Mouse (Mus musculus) MEL (cell line): ENCODE data around the gene 3110021N24Rik. TPM values are rescaled to one million over a fixed set of nuclear protein-coding genes. Genes with fewer than 3 reads are reported as not detected.

Source experiments
- DNase-seq: peaks from one replicate; pipeline ENCODE4 v3.0.0; 2011; ENCODE audit warnings: low read depth, low spot score
- H3K27ac ChIP-seq: 2 replicates; pipeline ENCODE4 v1.5.1; 2012; ENCODE audit warnings: low read depth, mild to moderate bottlenecking, control low read depth, low read length, moderate library complexity; ENCODE audit not compliant: control insufficient read depth
- H3K27me3 ChIP-seq, 2 experiments: fragments of 150-350 bp in 1 of 2; sonication (generic) in 1 of 2; 2 replicates each; pipeline ENCODE4 v1.6.1; 2012; ENCODE audit warnings: low read length in 2 of 2, mild to moderate bottlenecking in 2 of 2, improper control_type of control experiment in 1 of 2, moderate library complexity in 1 of 2; ENCODE audit not compliant: insufficient read depth in 2 of 2, control insufficient read depth in 1 of 2
- H3K36me3 ChIP-seq, 2 experiments: 2 replicates each; pipeline ENCODE4 v1.6.1; 2012 to 2014; ENCODE audit warnings: low read length in 2 of 2, improper control_type of control experiment in 1 of 2, inconsistent platforms in 1 of 2, mild to moderate bottlenecking in 1 of 2; ENCODE audit not compliant: insufficient read depth in 2 of 2, control insufficient read depth in 1 of 2
- H3K4me1 ChIP-seq, 2 experiments: fragments of 150-350 bp in 1 of 2; sonication (generic) in 1 of 2; 2 replicates each; pipeline ENCODE4 v1.6.1; 2012; ENCODE audit warnings: low read length in 2 of 2, improper control_type of control experiment in 1 of 2, mild to moderate bottlenecking in 1 of 2; ENCODE audit not compliant: insufficient read depth in 2 of 2, control insufficient read depth in 1 of 2
- H3K4me3 ChIP-seq, 2 experiments: fragments of 150-350 bp in 1 of 2; sonication (generic) in 1 of 2; 2 replicates each; pipeline ENCODE4 v1.5.1; 2012; ENCODE audit warnings: low read depth in 2 of 2, low read length in 2 of 2, mild to moderate bottlenecking in 2 of 2, moderate library complexity in 2 of 2, control low read depth in 1 of 2, improper control_type of control experiment in 1 of 2; ENCODE audit not compliant: control insufficient read depth in 1 of 2, insufficient read depth in 1 of 2
- H3K79me2 ChIP-seq: 2 replicates; pipeline ENCODE4 v1.6.1; 2012; ENCODE audit warnings: mild to moderate bottlenecking, low read length, moderate library complexity; ENCODE audit not compliant: control insufficient read depth, poor library complexity, insufficient read depth
- H3K9ac ChIP-seq: 2 replicates; pipeline ENCODE4 v1.6.1; 2012; ENCODE audit warnings: low read depth, mild to moderate bottlenecking, control low read depth, low read length, moderate library complexity; ENCODE audit not compliant: control insufficient read depth, poor library complexity, severe bottlenecking
- H3K9me3 ChIP-seq: fragments of 150-350 bp; sonication (generic); replicated peaks from 2 replicates; pipeline ENCODE4 v1.6.1; 2012; ENCODE audit warnings: mild to moderate bottlenecking, low read length, improper control_type of control experiment, moderate library complexity; ENCODE audit not compliant: insufficient read depth
- CHD2 ChIP-seq: IDR thresholded peaks from 2 replicates; pipeline ENCODE4 v1.6.1; 2011; ENCODE audit warnings: low read length, improper control_type of control experiment
- E2F4 ChIP-seq: IDR thresholded peaks from 2 replicates; pipeline ENCODE4 v1.6.1; 2011; ENCODE audit warnings: low read depth, low read length, improper control_type of control experiment, borderline replicate concordance
- ELF1 ChIP-seq: IDR thresholded peaks from 2 replicates; pipeline ENCODE4 v1.6.1; 2014; ENCODE audit warnings: low read depth, mild to moderate bottlenecking, inconsistent platforms, low read length, improper control_type of control experiment, moderate library complexity
- GATA1 ChIP-seq: IDR thresholded peaks from 2 replicates; pipeline ENCODE4 v1.6.1; 2011; ENCODE audit warnings: low read depth, low read length, improper control_type of control experiment
- MAX ChIP-seq: IDR thresholded peaks from 2 replicates; pipeline ENCODE4 v1.6.1; 2011; ENCODE audit warnings: low read length, improper control_type of control experiment
- MAZ ChIP-seq: IDR thresholded peaks from 2 replicates; pipeline ENCODE4 v1.6.1; 2012; ENCODE audit warnings: low read depth, mild to moderate bottlenecking, inconsistent platforms, low read length, improper control_type of control experiment
- MEF2A ChIP-seq: IDR thresholded peaks from 2 replicates; pipeline ENCODE4 v1.6.1; 2014; ENCODE audit warnings: low read depth, mild to moderate bottlenecking, inconsistent platforms, low read length, improper control_type of control experiment; ENCODE audit not compliant: poor library complexity, insufficient replicate concordance, severe bottlenecking; ENCODE audit errors: extremely low read depth
- MXI1 ChIP-seq: IDR thresholded peaks from 2 replicates; pipeline ENCODE4 v1.6.1; 2011; ENCODE audit warnings: mild to moderate bottlenecking, low read depth, low read length, improper control_type of control experiment
- MYC ChIP-seq: IDR thresholded peaks from 2 replicates; pipeline ENCODE4 v1.6.1; 2011; ENCODE audit warnings: low read depth, mild to moderate bottlenecking, low read length, improper control_type of control experiment, moderate library complexity
- ZKSCAN1 ChIP-seq: IDR thresholded peaks from 2 replicates; pipeline ENCODE4 v1.6.1; 2012; ENCODE audit warnings: low read depth, mild to moderate bottlenecking, inconsistent platforms, low read length, improper control_type of control experiment, moderate library complexity
- polyA plus RNA-seq, 2 experiments: library from polyadenylated mRNA; stranded (reverse) in 1 of 2; unstranded in 1 of 2; fragments of >175 nt in 1 of 2; fragments of >200 nt in 1 of 2; gene quantifications; 2 replicates each; pipeline versions ENCODE4 v1.2.1 to v1.2.4; 2012; ENCODE audit warnings: low replicate concordance in 2 of 2, low read depth in 1 of 2; ENCODE audit not compliant: insufficient read length in 2 of 2, insufficient read depth in 1 of 2, missing spikeins in 1 of 2
- total RNA-seq: library from RNA; depleted of rRNA; stranded (reverse); fragments of 300-350 nt; gene quantifications from 2 replicates; pipeline ENCODE4 v1.2.3, GENCODE M21; 2012

Gene 3110021N24Rik
- total and polyA plus RNA-seq, 3 experiments: not detected

GRCm38 (mm10) chr4:108798083-108798830 lies 78.8 kb downstream of the 3110021N24Rik start (continued):
- TF ChIP-seq MXI1 (no peak), GATA1 (no peak), MEF2A (no peak)

GRCm38 (mm10) chr4:108803535-108803934 lies 84.1 kb downstream of the 3110021N24Rik start:
- H3K27ac ChIP-seq: no peak overlapping the region
- H3K79me2 ChIP-seq: no peaks in the 10 kb centered on the region
- H3K9ac ChIP-seq: no peak overlapping the region
- H3K27me3 ChIP-seq: peaks cover 13 to 28% of the 10 kb centered on the region in 2 experiments
- no peaks in the 10 kb centered on the region for H3K4me1 ChIP-seq
- TF ChIP-seq E2F4: no peak
- no peaks in the 10 kb centered on the region for H3K9me3 ChIP-seq
- H3K4me3 ChIP-seq: no peak overlapping the region
- H3K36me3 ChIP-seq: no peaks in the 10 kb centered on the region
- no peak for DNase-seq

- Histone ChIP-seq H3K79me2 (no peaks in the 10 kb centered on the region), H3K27me3 (no peaks in the 10 kb centered on the region; a peak in 1 of 4 replicates), H3K4me1 (no peaks in the 10 kb centered on the region), H3K27ac (no peak overlapping the region), H3K9ac (no peak overlapping the region), H3K4me3 (no peak overlapping the region), H3K36me3 (no peaks in the 10 kb centered on the region; a peak in 1 of 4 replicates), H3K9me3 (no peaks in the 10 kb centered on the region)
- no peak for TF ChIP-seq MXI1
- no peak for DNase-seq
Measured at GRCm38 (mm10) chr4:108811142-108811541, 91.7 kb downstream of the 3110021N24Rik start.

- no peak overlapping the region for H3K27ac ChIP-seq
- no peaks in the 10 kb centered on the region for H3K4me1 ChIP-seq
- no peak overlapping the region for H3K4me3 ChIP-seq
- H3K27me3 ChIP-seq: no peaks in the 10 kb centered on the region; a peak in 1 of 4 replicates
- H3K79me2 ChIP-seq: no peaks in the 10 kb centered on the region
- DNase-seq: no peak
- TF ChIP-seq MAX: no peak
- no peak for TF ChIP-seq CHD2
- TF ChIP-seq ELF1: no peak
- TF ChIP-seq MEF2A: no peak
- no peak for TF ChIP-seq MAZ
- no peak for TF ChIP-seq ZKSCAN1
- no peak for TF ChIP-seq MYC
- no peaks in the 10 kb centered on the region for H3K9me3 ChIP-seq
- no peaks in the 10 kb centered on the region; a peak in 1 of 4 replicates for H3K36me3 ChIP-seq
- H3K9ac ChIP-seq: no peak overlapping the region
Measured at GRCm38 (mm10) chr4:108811550-108811949, 92.1 kb downstream of the 3110021N24Rik start.
